Mouse (Mus musculus) heart, postnatal 0 days (tissue): ENCODE measurements around the gene Moap1.

Source experiments
- CTCF ChIP-seq: IDR thresholded peaks from 2 replicates; pipeline ENCODE4 v1.5.1; 2016; ENCODE audit warnings: antibody characterized with exemption, control low read depth, low read depth
- EP300 ChIP-seq: IDR thresholded peaks from 2 replicates; pipeline ENCODE4 v1.6.1; 2016; ENCODE audit warnings: antibody characterized with exemption, low read depth

DNA sequence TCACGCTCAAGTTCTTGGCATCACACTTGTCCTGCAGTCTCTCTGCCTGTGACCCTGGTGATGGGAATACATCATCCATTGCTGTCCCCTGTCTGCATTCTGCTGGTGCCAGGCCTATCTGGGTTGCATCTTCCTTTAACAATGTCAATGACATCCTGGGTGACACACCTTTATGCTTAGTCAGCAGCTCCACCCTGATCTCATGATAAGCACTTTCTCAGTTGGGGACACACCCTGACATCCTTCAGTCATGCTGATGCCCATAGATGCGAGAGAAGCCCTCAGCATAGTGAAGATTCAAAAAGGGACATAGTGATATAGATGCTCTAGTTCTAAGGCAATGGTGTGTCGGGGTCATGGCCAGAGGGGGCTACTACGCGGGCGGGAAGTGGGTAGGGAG, 18.3 kb downstream of the Moap1 start:
- TF ChIP-seq CTCF: no peak
- TF ChIP-seq EP300: no peak
